Mouse (Mus musculus) forebrain, embryonic 16.5 days (tissue): ENCODE measurements around the gene Usp32. TPM values are rescaled to one million over a fixed set of nuclear protein-coding genes. Genes with fewer than 3 reads are reported as not detected.

ENCODE experiments used
- ATAC-seq: fragments of 200-750 bp; cut with Nextera tagmentation; 2 replicates; pipeline ENCODE4 v1.8.0; 2017; ENCODE audit warnings: mild to moderate bottlenecking, moderate library complexity
- H3K27ac ChIP-seq: fragments of 300-500 bp; sonication (generic); 2 replicates; pipeline ENCODE4 v1.5.1; 2014; ENCODE audit warnings: low read length, control low read depth
- H3K27me3 ChIP-seq: fragments of 300-500 bp; sonication (generic); replicated peaks from 2 replicates; pipeline ENCODE4 v1.6.1; 2014; ENCODE audit warnings: low read length; ENCODE audit not compliant: control insufficient read depth, insufficient read depth
- H3K36me3 ChIP-seq: fragments of 300-500 bp; sonication (generic); 2 replicates; pipeline ENCODE4 v1.6.1; 2014; ENCODE audit not compliant: control insufficient read depth, insufficient read depth
- H3K4me1 ChIP-seq: fragments of 300-500 bp; sonication (generic); replicated peaks from 2 replicates; pipeline ENCODE4 v1.6.1; 2014; ENCODE audit warnings: low read length; ENCODE audit not compliant: control insufficient read depth, insufficient read depth
- H3K4me2 ChIP-seq: fragments of 300-500 bp; sonication (generic); 2 replicates; pipeline ENCODE4 v1.6.1; 2014; ENCODE audit warnings: mild to moderate bottlenecking, low read length, control low read depth
- H3K4me3 ChIP-seq: fragments of 300-500 bp; sonication (generic); replicated peaks from 2 replicates; pipeline ENCODE4 v1.5.1; 2014; ENCODE audit warnings: mild to moderate bottlenecking, low read length, control low read depth
- H3K9ac ChIP-seq: fragments of 300-500 bp; sonication (generic); replicated peaks from 2 replicates; pipeline ENCODE4 v1.6.1; 2014; ENCODE audit warnings: low read depth, low read length, control low read depth
- H3K9me3 ChIP-seq: fragments of 300-500 bp; sonication (generic); 2 replicates; pipeline ENCODE4 v1.6.1; 2016; ENCODE audit warnings: low read length; ENCODE audit not compliant: control insufficient read depth
- WGBS: fragments of 180-500 bp; shearing (Covaris S2); extraction: QIAGEN DNeasy Blood & Tissue Kit; methylation state at CpG from one replicate; pipeline ENCODE4 v1.1.7; 2014; 5-methylcytosine and 5-hydroxymethylcytosine counted together
- polyA plus RNA-seq: library from polyadenylated mRNA; unstranded; fragments of >200 nt; fragmentation: Nextera tagmentation; extraction: Ambion mirVana; gene quantifications from 2 replicates; pipeline ENCODE4 v1.2.1, GENCODE M21; 2015

Gene Usp32
- polyA plus RNA-seq, 1 experiment from 2014 or later = 10.9 TPM

- Histone ChIP-seq H3K9me3 (no peaks in the 10 kb centered on the region), H3K4me2 (no peak overlapping the region)
- ATAC-seq = no peak
Observed at GRCm38 (mm10) chr11:85103763-85104162, 36.2 kb downstream of the Usp32 start.

DNA sequence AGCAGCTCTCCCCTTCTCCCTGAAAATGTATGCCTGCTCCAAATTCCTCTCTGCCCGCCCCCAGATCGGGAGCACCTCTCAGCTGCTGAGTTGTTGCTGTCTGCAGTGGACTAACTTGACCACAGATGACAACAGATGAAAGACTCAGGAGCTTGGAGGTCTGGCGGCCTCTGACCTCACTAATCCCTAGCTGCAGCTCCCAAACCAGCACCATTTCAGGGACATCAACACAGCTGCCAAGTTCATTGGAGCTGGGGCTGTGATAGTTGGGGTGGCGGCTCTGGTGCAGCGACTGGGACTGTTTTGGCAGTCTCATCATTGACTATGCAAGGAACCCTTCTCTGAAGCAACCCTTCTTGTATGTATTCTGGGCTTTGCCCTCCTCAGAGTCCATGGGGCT lies 44.8 kb downstream of the Usp32 start:
- H3K36me3 ChIP-seq = no peaks in the 10 kb centered on the region
- 56% methylated on average over 5 of the region's 5 CpGs for WGBS

More at GRCm38 (mm10) chr11:85103763-85104162, 36.2 kb downstream of the Usp32 start:
- Histone ChIP-seq H3K27me3 (no peaks in the 10 kb centered on the region), H3K4me3 (no peak overlapping the region), H3K9ac (no peak overlapping the region), H3K27ac (no peak overlapping the region), H3K36me3 (peaks cover 2% of the 10 kb centered on the region; the same call in 1 of the 2 replicates), H3K4me1 (no peaks in the 10 kb centered on the region)
- 65% methylated on average over 2 of the region's 2 CpGs for WGBS

GRCm38 (mm10) chr11:85086253-85086652 lies 53.7 kb downstream of the Usp32 start:
- no peak overlapping the region for H3K9ac ChIP-seq
- no peak overlapping the region for H3K4me2 ChIP-seq
- H3K4me3 ChIP-seq = no peak overlapping the region
- H3K9me3 ChIP-seq = no peaks in the 10 kb centered on the region
- ATAC-seq = no peak
- H3K36me3 ChIP-seq = no peaks in the 10 kb centered on the region
- H3K4me1 ChIP-seq = no peaks in the 10 kb centered on the region
- H3K27me3 ChIP-seq = no peaks in the 10 kb centered on the region
- no peak overlapping the region for H3K27ac ChIP-seq

More for the DNA sequence above, 44.8 kb downstream of the Usp32 start:
- ATAC-seq = no peak
- no peak overlapping the region for H3K4me3 ChIP-seq
- no peak overlapping the region for H3K4me2 ChIP-seq
- H3K9ac ChIP-seq = no peak overlapping the region
- H3K4me1 ChIP-seq = no peaks in the 10 kb centered on the region
- H3K27ac ChIP-seq = no peak overlapping the region
- no peaks in the 10 kb centered on the region for H3K9me3 ChIP-seq
- no peaks in the 10 kb centered on the region for H3K27me3 ChIP-seq

GRCm38 (mm10) chr11:85067871-85068270 lies 72.1 kb downstream of the Usp32 start:
- ATAC-seq = no peak
- Histone ChIP-seq H3K9ac (no peak overlapping the region), H3K27ac (no peak overlapping the region), H3K27me3 (no peaks in the 10 kb centered on the region), H3K4me2 (no peak overlapping the region), H3K4me3 (no peak overlapping the region), H3K9me3 (no peaks in the 10 kb centered on the region), H3K4me1 (no peaks in the 10 kb centered on the region), H3K36me3 (no peaks in the 10 kb centered on the region; the same call in 1 of the 2 replicates)
- WGBS = 96% methylated on average over 4 of the region's 4 CpGs

DNA sequence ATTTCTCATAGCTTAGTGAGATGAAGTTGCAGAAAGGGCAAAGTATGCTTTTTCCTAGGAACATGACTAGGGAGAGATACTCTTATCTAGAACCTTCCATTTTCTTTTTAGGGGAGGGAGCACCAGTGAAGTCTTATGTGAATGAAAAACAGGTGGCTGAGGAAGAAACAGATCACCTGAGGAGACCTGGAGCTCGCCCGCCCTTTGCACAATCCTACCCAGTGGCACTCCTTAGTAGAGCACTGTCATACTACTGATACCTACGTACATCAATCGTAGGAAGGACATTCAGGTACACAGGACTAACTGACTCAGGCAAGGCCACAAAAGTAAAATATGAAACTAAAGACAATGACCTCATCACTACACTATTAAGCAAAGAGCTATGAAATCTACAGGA lies 81.4 kb downstream of the Usp32 start:
- WGBS = 95% methylated on average over 4 of the region's 4 CpGs
- no peak overlapping the region for H3K4me2 ChIP-seq
- H3K36me3 ChIP-seq = 0 out of 2 replicates have a peak, but pooled peaks cover 2% of the 10 kb centered on the region
- no peak overlapping the region for H3K4me3 ChIP-seq
- H3K4me1 ChIP-seq = no peaks in the 10 kb centered on the region
- no peak overlapping the region for H3K9ac ChIP-seq
- no peaks in the 10 kb centered on the region for H3K27me3 ChIP-seq
- ATAC-seq = no peak
- H3K27ac ChIP-seq = no peak overlapping the region
- no peaks in the 10 kb centered on the region for H3K9me3 ChIP-seq

- WGBS = 98% methylated on average over 1 of the region's 1 CpGs
- ATAC-seq = no peak
- Histone ChIP-seq H3K4me3 (no peak overlapping the region), H3K4me1 (no peaks in the 10 kb centered on the region), H3K9ac (no peak overlapping the region), H3K36me3 (0 out of 2 replicates have a peak, but pooled peaks cover 2% of the 10 kb centered on the region), H3K4me2 (no peak overlapping the region), H3K9me3 (no peaks in the 10 kb centered on the region), H3K27me3 (no peaks in the 10 kb centered on the region), H3K27ac (no peak overlapping the region)
Observed at GRCm38 (mm10) chr11:85057544-85057943, 82.4 kb downstream of the Usp32 start.

GRCm38 (mm10) chr11:85056901-85057300 lies 83.1 kb downstream of the Usp32 start:
- no peak overlapping the region for H3K9ac ChIP-seq
- no peaks in the 10 kb centered on the region for H3K9me3 ChIP-seq
- no peak overlapping the region for H3K27ac ChIP-seq
- 0 out of 2 replicates have a peak, but pooled peaks cover 2% of the 10 kb centered on the region for H3K36me3 ChIP-seq
- H3K4me1 ChIP-seq = no peaks in the 10 kb centered on the region
- no peaks in the 10 kb centered on the region for H3K27me3 ChIP-seq
- WGBS = 52% methylated on average over 5 of the region's 5 CpGs
- no peak overlapping the region for H3K4me3 ChIP-seq
- ATAC-seq = no peak
- no peak overlapping the region for H3K4me2 ChIP-seq

DNA sequence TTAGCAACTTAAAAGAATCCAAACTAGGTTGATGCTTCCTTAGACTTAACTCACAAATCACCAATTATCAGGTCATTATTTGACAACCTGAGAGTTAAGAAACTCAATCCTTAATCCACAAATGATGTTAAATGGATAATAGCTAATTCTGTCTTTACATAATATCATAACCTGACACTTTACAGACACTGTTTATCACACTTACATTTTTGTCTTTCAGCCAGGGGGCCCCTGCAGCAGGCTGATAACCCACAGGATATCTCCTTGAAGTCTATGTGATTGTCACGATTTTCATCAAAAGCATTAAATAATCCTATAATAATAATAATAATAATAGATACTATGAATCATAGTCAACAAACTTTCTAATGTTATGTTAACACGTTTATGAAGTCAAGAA lies 84.4 kb downstream of the Usp32 start:
- H3K4me2 ChIP-seq = no peak overlapping the region
- H3K27ac ChIP-seq = no peak overlapping the region
- no peaks in the 10 kb centered on the region for H3K27me3 ChIP-seq
- 96% methylated on average over 2 of the region's 2 CpGs for WGBS
- ATAC-seq = no peak
- H3K9ac ChIP-seq = no peak overlapping the region
- H3K4me1 ChIP-seq = no peaks in the 10 kb centered on the region
- 0 out of 2 replicates have a peak, but pooled peaks cover 2% of the 10 kb centered on the region for H3K36me3 ChIP-seq
- H3K9me3 ChIP-seq = no peaks in the 10 kb centered on the region
- no peak overlapping the region for H3K4me3 ChIP-seq

GRCm38 (mm10) chr11:85039256-85039655 lies 100.7 kb downstream of the Usp32 start:
- ATAC-seq = no peak
- Histone ChIP-seq H3K36me3 (peaks cover 3% of the 10 kb centered on the region; the same call in 1 of the 2 replicates), H3K4me1 (no peaks in the 10 kb centered on the region), H3K4me3 (no peak overlapping the region), H3K9ac (no peak overlapping the region), H3K27me3 (no peaks in the 10 kb centered on the region), H3K27ac (no peak overlapping the region), H3K9me3 (no peaks in the 10 kb centered on the region), H3K4me2 (no peak overlapping the region)
- 91% methylated on average over 3 of the region's 3 CpGs for WGBS

GRCm38 (mm10) chr11:85013121-85013520 lies 126.8 kb downstream of the Usp32 start:
- Histone ChIP-seq H3K9me3 (no peaks in the 10 kb centered on the region), H3K9ac (no peak overlapping the region), H3K27me3 (no peaks in the 10 kb centered on the region), H3K4me3 (no peak overlapping the region), H3K4me2 (no peak overlapping the region), H3K4me1 (no peaks in the 10 kb centered on the region), H3K27ac (no peak overlapping the region), H3K36me3 (peaks cover 3% of the 10 kb centered on the region)
- ATAC-seq = no peak
